Mouse (Mus musculus) skeletal muscle tissue, adult 2 months (tissue): ENCODE data around the gene Ccdc183.
A peak's percentile ranks its signal among the peaks of the same experiment; 100 is the strongest.

Experiments
- DNase-seq: peaks from one replicate; pipeline ENCODE4 v3.0.0-alpha.2; 2012; ENCODE audit warnings: low read depth, low spot score

Ccdc183 gene

GRCm38 (mm10) chr2:25607761-25608622 lies 9.5 kb downstream of the Ccdc183 start, which contains the start of gene Rabl6:
Rabl6 (minus strand) TSS chr2:25608521.
- DNase-seq = peak; percentile 83

DNA sequence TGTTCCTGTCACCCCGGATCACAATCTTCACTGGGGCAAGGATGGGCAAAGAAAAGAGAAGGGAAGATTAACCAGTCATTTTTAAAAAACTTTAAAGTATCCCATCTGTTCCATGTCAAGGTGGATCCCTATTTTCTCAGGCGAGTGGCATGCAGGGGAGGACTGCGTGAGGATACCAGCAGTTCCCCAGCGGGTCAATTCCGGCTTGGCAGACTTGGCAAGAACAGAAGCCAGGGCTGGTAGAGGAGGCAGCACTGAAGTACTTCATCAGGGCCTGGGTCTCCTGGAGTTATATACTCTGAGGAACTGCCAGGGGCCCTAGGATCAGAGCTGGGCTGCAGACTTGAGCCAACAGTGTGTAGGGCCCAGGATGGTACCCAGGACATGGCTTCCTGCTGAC lies 15.0 kb downstream of the Ccdc183 start:
- no peak for DNase-seq

DNA sequence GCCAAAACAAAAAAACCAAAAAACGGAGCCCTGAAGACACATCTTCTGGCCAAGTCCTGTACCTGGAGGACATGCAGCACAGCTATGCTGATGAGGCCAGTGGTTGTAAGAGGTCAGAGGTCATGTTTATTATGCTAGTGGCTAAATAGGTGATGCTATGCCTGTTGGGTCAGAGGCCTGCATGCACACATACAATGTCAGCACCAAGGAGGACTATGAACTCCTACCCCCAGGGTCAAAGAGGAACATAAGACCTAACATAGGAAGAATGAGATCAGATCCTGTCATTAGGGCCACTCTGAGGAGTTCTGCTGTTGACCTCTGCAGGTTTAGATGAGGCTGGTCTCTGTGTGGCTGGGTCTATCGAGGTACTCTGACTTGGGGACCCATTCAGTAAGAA lies 17.4 kb downstream of the Ccdc183 start:
- no peak for DNase-seq

GRCm38 (mm10) chr2:25598749-25599148 lies 18.7 kb downstream of the Ccdc183 start:
- DNase-seq = no peak

DNA sequence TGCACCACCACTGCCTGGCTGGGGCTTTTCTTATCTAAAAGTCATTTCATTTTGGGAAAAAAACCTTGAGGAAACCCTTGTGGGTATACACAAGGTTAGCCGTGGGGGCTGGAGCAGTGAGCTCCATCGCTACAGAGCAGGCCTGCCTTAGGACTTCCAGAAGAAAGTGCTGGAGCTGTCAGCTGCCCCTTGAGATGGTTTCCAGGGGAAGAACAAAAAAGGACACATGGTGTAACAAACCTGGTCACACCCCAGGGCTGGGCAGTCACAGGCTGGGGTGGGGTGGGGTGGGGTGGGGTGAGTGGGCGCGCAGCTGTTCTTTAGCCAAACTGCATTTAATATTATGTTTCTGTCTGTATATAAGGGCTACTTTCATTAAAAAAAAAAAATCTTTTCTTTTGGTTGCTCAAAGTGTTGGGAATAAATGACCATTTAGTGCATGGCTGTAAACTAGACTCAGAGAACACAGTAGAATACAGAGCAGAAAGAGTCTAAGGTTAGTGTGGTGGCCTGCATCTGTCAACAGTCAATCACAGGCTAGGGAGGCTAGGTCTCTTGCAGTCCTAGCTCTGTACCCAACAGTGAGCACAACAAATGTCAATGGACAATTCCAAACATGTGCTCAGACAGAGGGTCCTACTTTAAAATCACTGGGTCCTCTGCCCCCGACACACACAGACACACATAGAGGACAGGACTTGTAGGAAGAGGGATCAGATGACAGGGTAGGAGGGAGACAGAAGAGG lies 20.5 kb downstream of the Ccdc183 start:
- no peak for DNase-seq

DNA sequence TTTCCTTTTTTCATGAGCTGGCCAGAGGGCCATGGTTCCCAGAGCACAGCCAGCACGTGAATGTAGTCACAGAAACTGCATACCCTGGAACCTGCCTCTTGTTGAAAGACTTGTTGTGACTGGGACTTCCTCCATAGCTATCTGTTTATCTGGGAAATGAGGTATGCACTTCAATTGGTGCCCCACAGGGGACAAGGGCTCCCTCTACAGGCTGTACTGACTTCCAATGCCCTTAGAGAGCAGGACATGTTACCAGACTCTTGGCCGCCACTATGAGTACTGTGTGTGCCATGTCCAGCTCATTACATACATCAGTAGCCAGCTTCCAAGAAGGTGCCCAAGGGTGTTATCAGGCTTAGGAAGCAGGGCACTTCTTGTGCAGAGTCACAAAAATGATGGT lies 25.6 kb downstream of the Ccdc183 start:
- DNase-seq = no peak

DNA sequence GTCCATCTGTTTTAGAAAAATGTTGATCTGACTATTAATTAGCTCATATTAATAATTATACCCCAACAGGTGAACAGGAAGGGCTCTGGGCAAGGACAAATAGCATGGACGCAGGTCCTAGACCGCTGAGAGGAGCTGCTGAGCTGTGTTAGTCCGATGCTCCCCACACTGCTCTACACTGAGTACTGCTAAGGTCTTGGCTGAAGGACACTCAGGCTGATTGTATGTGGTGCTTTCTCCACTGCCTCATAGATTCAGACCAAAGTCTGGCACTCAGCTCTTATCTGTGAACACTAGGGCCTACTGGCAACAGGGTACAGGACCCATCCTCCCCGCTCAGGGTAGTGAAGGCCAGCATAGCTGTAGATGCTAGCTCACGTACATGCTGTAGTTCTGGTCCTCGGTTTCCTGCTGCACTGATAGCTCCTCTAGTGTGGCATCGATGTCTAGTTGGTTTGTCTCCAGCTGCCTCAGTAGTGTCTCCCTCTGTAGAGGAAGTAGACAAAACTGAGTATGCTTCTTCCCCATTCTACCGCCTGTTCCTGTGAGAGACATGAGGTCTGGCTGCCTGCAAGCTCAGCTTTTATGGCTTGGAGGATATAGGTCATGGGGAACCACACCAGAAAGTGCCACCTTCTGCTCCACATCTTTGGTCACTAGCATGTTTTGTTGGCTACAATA lies 29.1 kb downstream of the Ccdc183 start:
- no peak for DNase-seq

- DNase-seq = no peak
Observed at GRCm38 (mm10) chr2:25587290-25587689, 30.2 kb downstream of the Ccdc183 start.

GRCm38 (mm10) chr2:25585601-25586000 lies 31.9 kb downstream of the Ccdc183 start:
- DNase-seq = no peak

DNA sequence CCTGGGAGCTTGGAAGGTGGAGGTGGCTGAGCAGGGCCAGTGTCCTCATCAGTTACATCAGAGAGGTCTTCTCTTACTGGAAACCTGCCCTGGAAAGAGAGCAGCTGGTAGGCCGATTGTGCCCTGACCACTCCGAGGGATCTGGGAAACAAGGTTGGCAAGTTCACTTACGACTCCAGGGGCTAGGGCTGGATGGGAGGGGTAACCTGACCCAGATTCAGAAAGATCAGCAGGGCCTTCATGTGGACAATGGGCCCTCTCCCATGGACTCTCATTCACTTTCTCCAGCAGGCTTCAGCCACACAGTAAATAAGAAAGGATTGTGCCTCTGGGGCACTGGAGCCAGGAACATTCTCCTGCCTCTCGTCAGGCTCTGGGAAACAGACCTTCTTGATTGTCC lies 32.6 kb downstream of the Ccdc183 start:
- no peak for DNase-seq

DNA sequence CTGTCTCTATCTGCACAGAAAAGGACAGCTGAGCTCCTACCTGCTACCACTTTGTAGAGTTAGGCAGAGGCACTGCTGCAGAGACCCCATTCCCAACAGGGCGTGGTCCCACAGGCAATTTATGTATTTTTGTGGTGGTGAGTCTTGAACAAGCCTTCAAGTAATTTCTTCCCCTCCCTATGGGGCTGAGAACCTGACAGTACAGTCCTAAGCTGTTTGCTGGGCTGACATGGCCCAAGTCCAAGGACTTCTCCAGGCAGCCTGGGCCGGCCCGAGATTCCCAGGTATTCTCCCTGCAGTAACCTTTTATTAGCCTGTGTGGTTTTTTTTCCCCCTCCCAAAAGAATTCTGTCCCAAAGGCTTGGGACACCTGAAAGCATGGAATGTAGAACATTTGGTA lies 33.3 kb downstream of the Ccdc183 start:
- no peak for DNase-seq

GRCm38 (mm10) chr2:25583571-25583970 lies 33.9 kb downstream of the Ccdc183 start:
- DNase-seq = no peak

DNA sequence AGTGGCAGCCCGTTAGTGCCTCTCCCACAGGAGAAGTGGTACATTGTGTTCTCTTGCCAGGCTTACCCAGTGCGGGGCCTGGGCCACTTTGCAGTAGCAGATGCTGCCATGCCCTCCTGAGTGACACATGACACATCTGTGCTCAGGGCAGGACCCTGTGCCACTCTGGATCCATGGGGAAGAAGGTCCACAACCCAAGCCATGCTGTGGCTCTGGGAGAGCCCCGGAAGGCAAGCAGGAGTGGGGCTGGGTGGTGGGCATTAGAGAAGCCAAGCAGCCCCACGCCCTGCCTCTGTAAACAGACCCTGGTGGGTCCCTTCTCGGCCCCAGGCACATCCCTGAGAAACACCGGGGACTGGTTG lies 34.4 kb downstream of the Ccdc183 start:
- no peak for DNase-seq

DNA sequence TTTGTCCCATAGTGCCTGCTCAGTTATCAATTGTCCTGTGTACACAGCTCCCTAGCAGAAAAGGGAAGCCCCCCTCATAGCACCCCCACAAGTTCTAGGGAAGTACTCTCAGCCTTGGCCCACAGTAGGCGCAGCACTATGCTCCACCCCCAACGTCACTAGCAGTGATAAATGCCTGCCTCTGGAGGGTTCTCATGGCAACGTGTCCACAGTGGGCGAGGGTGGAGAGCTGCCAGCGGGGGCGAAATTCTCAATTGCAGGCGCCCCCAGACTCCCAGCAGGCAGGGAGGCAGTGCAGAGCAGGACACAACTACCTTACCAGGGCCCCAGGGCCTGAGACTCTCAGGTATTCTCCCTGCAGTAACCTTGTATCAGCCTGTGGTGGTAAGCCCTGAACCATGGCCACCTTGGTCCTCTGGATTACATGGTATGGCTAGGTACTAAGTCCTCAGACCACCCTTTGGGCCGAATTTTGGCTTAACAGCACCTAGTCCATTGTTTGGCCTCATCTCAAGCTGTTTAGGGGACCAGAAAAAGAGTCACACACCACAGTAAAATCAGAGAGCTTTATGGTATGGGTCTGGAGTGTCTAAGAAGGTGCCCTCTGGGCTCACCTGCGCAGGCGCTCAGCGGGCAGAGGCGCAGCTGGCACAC lies 34.9 kb downstream of the Ccdc183 start:
- DNase-seq = no peak

DNA sequence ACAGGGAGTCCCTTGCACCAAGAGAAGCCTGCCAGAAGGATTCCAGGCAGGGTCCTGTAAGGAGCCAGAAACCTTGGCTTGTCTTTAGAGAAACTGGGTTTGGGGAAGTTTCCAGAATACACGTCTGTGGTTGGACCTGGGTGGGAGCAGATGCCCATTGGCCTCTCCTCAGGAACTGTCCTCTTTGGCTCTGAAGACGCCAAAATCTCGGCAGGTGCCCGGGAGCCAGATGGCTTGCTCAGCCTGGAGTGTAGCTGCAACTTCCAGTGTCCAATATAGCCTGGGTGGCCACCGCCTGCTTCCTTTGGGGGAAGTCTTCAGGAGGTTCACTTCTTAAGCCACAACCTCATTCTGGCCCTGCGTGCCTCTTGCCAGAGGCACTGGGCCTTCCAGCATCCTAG lies 35.6 kb downstream of the Ccdc183 start:
- no peak for DNase-seq

GRCm38 (mm10) chr2:25581294-25581864 lies 36.1 kb downstream of the Ccdc183 start, which contains the start of gene Ajm1:
Ajm1 (minus strand) TSS chr2:25581757.
- DNase-seq = peak; percentile 56

GRCm38 (mm10) chr2:25580621-25581101 lies 36.8 kb downstream of the Ccdc183 start:
- DNase-seq = no peak

- DNase-seq = no peak
Observed at GRCm38 (mm10) chr2:25579737-25580460, 37.6 kb downstream of the Ccdc183 start.

DNA sequence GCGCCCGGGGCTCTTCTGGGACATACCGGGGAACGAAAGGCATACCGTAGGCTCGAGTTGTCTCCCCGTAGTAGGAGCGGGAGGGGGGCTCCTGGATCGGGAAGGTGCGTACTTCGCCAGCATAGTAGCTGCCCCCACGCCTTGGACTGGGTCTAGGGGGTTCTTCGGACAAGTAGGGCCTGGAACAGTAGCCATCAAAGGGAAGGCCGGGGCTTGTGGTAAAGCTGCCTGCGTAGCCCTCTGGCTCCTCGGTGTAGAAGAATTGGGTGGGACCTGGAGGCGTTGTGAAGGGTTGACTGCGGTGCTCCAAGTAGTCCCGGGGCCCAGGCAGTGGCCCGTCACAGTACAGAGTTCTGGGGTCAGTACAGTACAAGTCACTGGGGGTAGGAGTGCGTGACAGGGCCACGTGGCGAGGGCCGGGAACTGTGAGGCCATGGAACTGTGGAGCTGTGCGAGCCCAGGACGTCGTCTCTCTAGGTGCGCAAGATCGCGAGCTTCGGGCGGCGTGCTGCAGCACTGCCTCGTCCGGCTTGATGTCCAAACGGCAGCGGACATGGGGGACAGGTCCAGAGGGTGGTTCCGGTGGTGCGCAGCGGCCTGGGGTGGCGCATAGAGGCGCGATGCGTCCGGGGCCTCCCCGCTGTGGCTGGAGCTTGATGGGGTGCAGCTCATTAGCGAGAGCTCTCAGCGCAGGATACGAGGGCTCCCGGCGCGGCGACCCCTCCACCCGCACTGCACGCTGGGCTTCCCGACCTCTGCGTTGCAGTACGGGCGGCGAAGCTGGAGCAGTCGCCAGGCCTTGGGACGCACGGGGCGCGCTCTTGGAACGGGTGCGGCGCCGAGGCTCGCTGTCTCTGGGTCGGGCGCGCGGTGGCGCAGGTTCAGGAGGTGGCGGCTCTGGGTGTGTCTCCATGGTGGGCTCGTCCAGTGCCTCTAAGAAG lies 38.4 kb downstream of the Ccdc183 start:
- DNase-seq = no peak
